Mouse (Mus musculus) hindbrain, embryonic 14.5 days (tissue): Measurements from ENCODE around the gene Zdhhc23. TPM values are rescaled to one million over a fixed set of nuclear protein-coding genes. Genes with fewer than 3 reads are reported as not detected.

Experiments used
- ATAC-seq: fragments of 200-750 bp; cut with Nextera tagmentation; 2 replicates; pipeline ENCODE4 v1.8.0; 2017; ENCODE audit warnings: moderate number of reproducible peaks, mild to moderate bottlenecking, moderate TSS enrichment, moderate library complexity; ENCODE audit not compliant: low FRiP score
- DNase-seq: peaks from one replicate; pipeline ENCODE4 v3.0.0-alpha.2; 2015; ENCODE audit warnings: low spot score
- H3K27ac ChIP-seq: fragments of 300-500 bp; sonication (generic); 2 replicates; pipeline ENCODE4 v1.5.1; 2014; ENCODE audit warnings: mild to moderate bottlenecking, moderate library complexity
- H3K27me3 ChIP-seq: fragments of 300-500 bp; sonication (generic); 2 replicates; pipeline ENCODE4 v1.6.1; 2014; ENCODE audit warnings: mild to moderate bottlenecking, low read length, mixed read lengths; ENCODE audit not compliant: control insufficient read depth, insufficient read depth
- H3K36me3 ChIP-seq: fragments of 300-500 bp; sonication (generic); replicated peaks from 2 replicates; pipeline ENCODE4 v1.6.1; 2014; ENCODE audit not compliant: control insufficient read depth, insufficient read depth
- H3K4me1 ChIP-seq: fragments of 300-500 bp; sonication (generic); replicated peaks from 2 replicates; pipeline ENCODE4 v1.6.1; 2014; ENCODE audit warnings: antibody characterized with exemption, low read length, mixed read lengths; ENCODE audit not compliant: control insufficient read depth, insufficient read depth
- H3K4me2 ChIP-seq: fragments of 300-500 bp; sonication (generic); replicated peaks from 2 replicates; pipeline ENCODE4 v1.6.1; 2014; ENCODE audit warnings: mild to moderate bottlenecking, moderate library complexity
- H3K4me3 ChIP-seq: fragments of 300-500 bp; sonication (generic); replicated peaks from 2 replicates; pipeline ENCODE4 v1.5.1; 2014; ENCODE audit warnings: mild to moderate bottlenecking, low read length
- H3K9ac ChIP-seq: fragments of 300-500 bp; sonication (generic); 2 replicates; pipeline ENCODE4 v1.6.1; 2014
- H3K9me3 ChIP-seq: fragments of 300-500 bp; sonication (generic); 2 replicates; pipeline ENCODE4 v1.6.1; 2016; ENCODE audit warnings: low read length; ENCODE audit not compliant: control insufficient read depth
- whole genome bisulfite sequencing: fragments of 180-500 bp; shearing (Covaris S2); extraction: QIAGEN DNeasy Blood & Tissue Kit; methylation state at CpG from one replicate; pipeline ENCODE4 v1.1.7; 2014; 5-methylcytosine and 5-hydroxymethylcytosine counted together
- polyA plus RNA-seq: library from polyadenylated mRNA; unstranded; fragments of >200 nt; fragmentation: Nextera tagmentation; extraction: Ambion mirVana; gene quantifications from 2 replicates; pipeline ENCODE4 v1.2.1, GENCODE M21; 2014

Zdhhc23 gene
- polyA plus RNA-seq, 1 experiment from 2014 or later, result 3.6 TPM

DNA sequence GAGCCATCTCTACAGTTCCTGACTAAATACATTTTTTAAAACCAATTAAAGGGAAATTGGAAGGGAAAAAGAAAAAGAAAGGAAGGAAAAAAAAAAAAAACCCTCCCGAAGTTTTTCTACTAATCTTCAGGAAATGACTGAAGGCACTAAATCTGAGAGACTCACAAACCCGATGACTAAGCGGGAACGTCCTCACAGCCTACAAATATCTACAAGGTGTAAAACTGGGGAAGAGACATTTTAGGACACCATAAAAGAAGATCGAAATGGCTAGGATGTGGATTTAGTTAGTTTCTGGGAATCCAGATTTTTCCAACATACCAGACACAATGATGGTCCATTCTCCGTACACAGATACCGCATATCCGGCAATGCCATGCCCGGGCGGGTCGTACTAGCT lies 6.4 kb downstream of the Zdhhc23 start:
- Histone ChIP-seq H3K4me3 (no peak overlapping the region), H3K9me3 (no peaks in the 10 kb centered on the region), H3K4me1 (no peaks in the 10 kb centered on the region), H3K36me3 (no peaks in the 10 kb centered on the region), H3K27me3 (peaks cover 8% of the 10 kb centered on the region; the same call in 1 of the 2 replicates), H3K27ac (no peak overlapping the region), H3K4me2 (no peak overlapping the region), H3K9ac (no peak overlapping the region)
- ATAC-seq (no peak), DNase-seq (no peak)
- 93% methylated on average over 11 of the region's 11 CpGs for WGBS

- no peaks in the 10 kb centered on the region for H3K4me1 ChIP-seq
- 89% methylated on average over 2 of the region's 2 CpGs for WGBS
- H3K4me3 ChIP-seq, result no peak overlapping the region
- peaks cover under 1% of the 10 kb centered on the region; the same call in 1 of the 2 replicates for H3K27me3 ChIP-seq
- no peak overlapping the region for H3K27ac ChIP-seq
- no peak overlapping the region for H3K9ac ChIP-seq
- H3K4me2 ChIP-seq, result no peak overlapping the region
- no peak for ATAC-seq
- no peaks in the 10 kb centered on the region for H3K9me3 ChIP-seq
- no peaks in the 10 kb centered on the region for H3K36me3 ChIP-seq
- DNase-seq, result no peak
Measured at GRCm38 (mm10) chr16:43972391-43972790, 7.2 kb downstream of the Zdhhc23 start.

- DNase-seq, result no peak
- Histone ChIP-seq H3K4me1 (no peaks in the 10 kb centered on the region), H3K4me3 (no peak overlapping the region), H3K36me3 (no peaks in the 10 kb centered on the region), H3K27me3 (no peaks in the 10 kb centered on the region), H3K4me2 (no peak overlapping the region), H3K9me3 (no peaks in the 10 kb centered on the region), H3K9ac (no peak overlapping the region), H3K27ac (no peak overlapping the region)
- no peak for ATAC-seq
- 95% methylated on average over 9 of the region's 9 CpGs for WGBS
Measured at GRCm38 (mm10) chr16:43971741-43972140, 7.8 kb downstream of the Zdhhc23 start.

DNA sequence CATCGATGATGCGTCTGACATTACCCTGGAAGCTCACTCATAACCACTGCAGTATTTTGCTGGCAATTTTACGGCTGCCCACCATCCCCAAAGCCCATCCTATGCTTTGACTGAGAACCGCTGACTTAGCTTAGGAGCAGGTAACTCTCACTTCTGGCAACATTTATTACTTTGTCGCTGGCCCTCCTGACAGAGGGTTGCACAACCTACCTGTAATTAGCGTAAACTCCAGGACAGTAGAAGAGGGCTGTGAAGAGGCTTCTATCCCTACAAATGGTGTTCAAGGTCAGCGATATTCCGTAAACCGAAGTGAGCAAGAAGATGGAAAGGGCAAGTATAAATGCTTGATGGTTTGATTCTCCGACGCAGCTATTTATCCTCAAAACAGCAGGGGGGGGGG lies 8.4 kb downstream of the Zdhhc23 start:
- no peak overlapping the region for H3K4me2 ChIP-seq
- WGBS, result 95% methylated on average over 11 of the region's 11 CpGs
- ATAC-seq (no peak), DNase-seq (no peak)
- H3K4me1 ChIP-seq, result no peaks in the 10 kb centered on the region
- H3K9ac ChIP-seq, result no peak overlapping the region
- H3K27me3 ChIP-seq, result no peaks in the 10 kb centered on the region
- H3K4me3 ChIP-seq, result no peak overlapping the region
- no peak overlapping the region for H3K27ac ChIP-seq
- H3K9me3 ChIP-seq, result no peaks in the 10 kb centered on the region
- H3K36me3 ChIP-seq, result no peaks in the 10 kb centered on the region

- 95% methylated on average over 3 of the region's 3 CpGs for WGBS
- H3K27me3 ChIP-seq, result no peaks in the 10 kb centered on the region
- ATAC-seq, result no peak
- no peaks in the 10 kb centered on the region for H3K4me1 ChIP-seq
- H3K9me3 ChIP-seq, result no peaks in the 10 kb centered on the region
- no peak overlapping the region for H3K9ac ChIP-seq
- H3K4me2 ChIP-seq, result no peak overlapping the region
- no peak overlapping the region for H3K4me3 ChIP-seq
- H3K27ac ChIP-seq, result no peak overlapping the region
- H3K36me3 ChIP-seq, result no peaks in the 10 kb centered on the region
- DNase-seq, result no peak
Measured at GRCm38 (mm10) chr16:43970426-43970825, 9.2 kb downstream of the Zdhhc23 start.

GRCm38 (mm10) chr16:43965781-43966389 lies 13.7 kb downstream of the Zdhhc23 start:
- Histone ChIP-seq H3K36me3 (no peaks in the 10 kb centered on the region), H3K4me1 (no peaks in the 10 kb centered on the region), H3K27me3 (no peaks in the 10 kb centered on the region), H3K4me2 (no peak overlapping the region), H3K27ac (peak overlapping the region; percentile 58), H3K9ac (no peak overlapping the region), H3K9me3 (no peaks in the 10 kb centered on the region), H3K4me3 (no peak overlapping the region)
- DNase-seq, result peak; percentile 32
- peak; percentile 65; the same call in 1 of the 2 replicates for ATAC-seq
- WGBS, result 64% methylated on average over 13 of the region's 13 CpGs

DNA sequence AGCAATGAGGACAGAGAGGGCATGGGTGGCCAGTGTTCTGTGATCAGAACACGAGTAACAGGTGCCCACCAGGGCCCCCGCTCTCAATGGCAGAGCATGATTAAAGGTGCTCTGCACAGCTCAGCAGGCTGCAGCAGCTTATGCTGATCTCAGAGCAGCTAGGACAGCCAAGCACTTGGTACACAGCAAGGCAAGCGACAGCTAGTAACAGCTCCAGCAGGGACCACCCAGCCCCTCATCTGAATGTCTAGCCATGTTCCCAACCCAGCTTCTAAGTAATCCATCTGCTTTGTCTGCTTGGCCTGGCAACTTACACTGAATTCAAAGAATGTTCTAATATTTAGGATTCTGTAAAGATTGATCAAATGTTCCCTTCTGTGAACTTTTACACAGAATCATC lies 15.8 kb downstream of the Zdhhc23 start:
- Histone ChIP-seq H3K4me3 (no peak overlapping the region), H3K4me1 (no peaks in the 10 kb centered on the region), H3K27me3 (no peaks in the 10 kb centered on the region), H3K27ac (no peak overlapping the region), H3K36me3 (no peaks in the 10 kb centered on the region; the same call in 1 of the 2 replicates), H3K9ac (no peak overlapping the region), H3K4me2 (no peak overlapping the region), H3K9me3 (no peaks in the 10 kb centered on the region)
- WGBS, result 85% methylated on average over 3 of the region's 3 CpGs
- DNase-seq (no peak), ATAC-seq (no peak)

- Histone ChIP-seq H3K27ac (no peak overlapping the region), H3K9ac (no peak overlapping the region), H3K4me1 (no peaks in the 10 kb centered on the region), H3K9me3 (no peaks in the 10 kb centered on the region), H3K36me3 (no peaks in the 10 kb centered on the region; the same call in 1 of the 2 replicates), H3K4me3 (no peak overlapping the region), H3K27me3 (no peaks in the 10 kb centered on the region), H3K4me2 (no peak overlapping the region)
- DNase-seq (no peak), ATAC-seq (no peak)
- 91% methylated on average over 9 of the region's 9 CpGs for WGBS
Measured at GRCm38 (mm10) chr16:43963291-43963690, 16.3 kb downstream of the Zdhhc23 start.

DNA sequence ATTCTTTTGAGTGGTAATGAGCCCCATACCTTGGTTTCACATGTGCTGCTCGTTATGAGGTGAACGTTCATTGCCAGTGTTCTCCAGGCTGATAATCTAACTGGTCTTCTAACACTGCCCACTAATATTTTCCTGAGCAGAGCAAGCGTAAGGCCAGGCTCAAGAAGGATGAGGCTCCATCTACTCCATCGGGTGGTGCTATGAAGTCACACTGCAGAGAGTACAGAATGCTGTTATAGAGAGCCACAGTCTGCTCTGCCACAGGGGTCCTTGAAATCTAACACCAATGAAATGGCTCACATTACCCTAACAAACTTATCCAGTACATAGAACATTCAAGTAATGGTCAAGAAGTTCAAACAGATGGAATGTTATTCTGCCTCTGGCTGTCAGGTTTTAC lies 21.6 kb downstream of the Zdhhc23 start:
- no peaks in the 10 kb centered on the region for H3K4me1 ChIP-seq
- H3K4me2 ChIP-seq, result no peak overlapping the region
- H3K9ac ChIP-seq, result no peak overlapping the region
- no peaks in the 10 kb centered on the region for H3K9me3 ChIP-seq
- no peak overlapping the region for H3K27ac ChIP-seq
- no peak for DNase-seq
- H3K27me3 ChIP-seq, result no peaks in the 10 kb centered on the region
- H3K36me3 ChIP-seq, result no peaks in the 10 kb centered on the region; the same call in 1 of the 2 replicates
- WGBS, result 90% methylated on average over 4 of the region's 4 CpGs
- H3K4me3 ChIP-seq, result no peak overlapping the region
- no peak for ATAC-seq

DNA sequence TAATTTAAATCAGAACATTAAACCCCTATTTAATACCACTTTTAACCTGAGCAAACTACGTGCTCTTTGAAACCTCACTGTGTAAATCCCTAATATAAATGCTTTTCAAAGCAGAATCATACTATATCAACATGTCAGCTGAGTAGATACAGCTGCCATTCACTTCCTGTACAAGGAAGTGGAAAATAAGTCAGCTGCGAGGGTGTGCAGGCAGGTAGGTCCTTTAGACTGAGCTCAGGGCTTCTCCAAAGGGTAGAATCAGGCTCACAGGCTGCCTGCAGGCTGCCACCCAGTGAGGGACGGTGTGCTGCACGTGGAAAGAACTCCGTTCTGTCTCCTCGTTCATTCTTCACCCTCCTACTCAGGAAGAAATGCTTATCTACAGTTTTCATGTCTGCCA lies 24.7 kb downstream of the Zdhhc23 start:
- Histone ChIP-seq H3K4me2 (no peak overlapping the region), H3K9ac (no peak overlapping the region), H3K36me3 (no peaks in the 10 kb centered on the region; the same call in 1 of the 2 replicates), H3K27ac (no peak overlapping the region), H3K27me3 (no peaks in the 10 kb centered on the region), H3K9me3 (no peaks in the 10 kb centered on the region), H3K4me1 (no peaks in the 10 kb centered on the region), H3K4me3 (no peak overlapping the region)
- ATAC-seq, result no peak
- 90% methylated on average over 6 of the region's 6 CpGs for WGBS
- DNase-seq, result no peak
